Mouse (Mus musculus) 3134 (cell line): ENCODE data around the gene Rdh11.

Source experiments
- DNase-seq: peaks from one replicate; pipeline ENCODE4 v3.0.0-alpha.2; 2011; ENCODE audit warnings: low spot score; ENCODE audit not compliant: insufficient read length; ENCODE audit errors: extremely low read depth

The Rdh11 gene

GRCm38 (mm10) chr12:79140811-79141210 lies 51.3 kb downstream of the Rdh11 start:
- DNase-seq = no peak

DNA sequence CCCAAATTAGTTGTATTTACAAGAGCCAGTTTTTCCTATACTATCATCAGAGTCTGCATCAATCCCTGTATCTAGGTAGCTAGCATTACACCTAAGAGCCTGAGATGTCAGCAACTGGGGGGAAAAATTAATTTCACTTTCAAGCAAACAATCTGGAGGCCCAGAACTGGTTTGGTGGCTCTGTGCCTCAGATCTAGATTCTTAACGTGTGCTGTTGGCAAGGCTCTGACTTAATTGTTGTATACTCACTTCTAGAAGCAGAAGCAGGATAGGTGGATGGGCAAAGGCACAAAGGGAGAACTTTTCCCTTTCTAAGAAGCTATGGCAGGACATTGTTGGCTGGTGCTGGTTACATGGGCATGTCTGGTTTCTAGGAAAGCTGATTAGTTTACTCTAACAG lies 52.7 kb downstream of the Rdh11 start:
- no peak for DNase-seq

- no peak for DNase-seq
Measured at GRCm38 (mm10) chr12:79138999-79139398, 53.1 kb downstream of the Rdh11 start.

- no peak for DNase-seq
Measured at GRCm38 (mm10) chr12:79136949-79137348, 55.1 kb downstream of the Rdh11 start.

- no peak for DNase-seq
Measured at GRCm38 (mm10) chr12:79135105-79135504, 57.0 kb downstream of the Rdh11 start.

DNA sequence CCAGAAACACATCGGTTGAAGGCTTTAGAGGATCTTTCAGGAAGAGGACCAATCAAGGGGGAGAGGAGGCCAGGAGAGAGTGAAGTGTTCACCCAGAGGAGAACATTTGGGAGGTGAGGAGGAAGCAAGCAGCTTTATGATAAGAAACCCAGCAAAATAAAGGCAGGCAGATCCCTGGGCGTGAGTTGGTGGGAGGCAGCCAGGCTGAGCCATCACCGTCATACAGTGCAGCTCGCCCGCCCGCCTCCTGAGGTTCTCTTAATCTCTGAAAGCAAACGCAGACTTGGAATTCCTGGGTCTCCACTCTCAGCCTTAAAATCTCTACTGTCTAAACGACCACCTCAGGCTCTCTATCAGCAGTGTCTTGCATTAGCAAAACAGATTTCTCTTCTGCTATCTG lies 57.4 kb downstream of the Rdh11 start:
- DNase-seq = no peak

DNA sequence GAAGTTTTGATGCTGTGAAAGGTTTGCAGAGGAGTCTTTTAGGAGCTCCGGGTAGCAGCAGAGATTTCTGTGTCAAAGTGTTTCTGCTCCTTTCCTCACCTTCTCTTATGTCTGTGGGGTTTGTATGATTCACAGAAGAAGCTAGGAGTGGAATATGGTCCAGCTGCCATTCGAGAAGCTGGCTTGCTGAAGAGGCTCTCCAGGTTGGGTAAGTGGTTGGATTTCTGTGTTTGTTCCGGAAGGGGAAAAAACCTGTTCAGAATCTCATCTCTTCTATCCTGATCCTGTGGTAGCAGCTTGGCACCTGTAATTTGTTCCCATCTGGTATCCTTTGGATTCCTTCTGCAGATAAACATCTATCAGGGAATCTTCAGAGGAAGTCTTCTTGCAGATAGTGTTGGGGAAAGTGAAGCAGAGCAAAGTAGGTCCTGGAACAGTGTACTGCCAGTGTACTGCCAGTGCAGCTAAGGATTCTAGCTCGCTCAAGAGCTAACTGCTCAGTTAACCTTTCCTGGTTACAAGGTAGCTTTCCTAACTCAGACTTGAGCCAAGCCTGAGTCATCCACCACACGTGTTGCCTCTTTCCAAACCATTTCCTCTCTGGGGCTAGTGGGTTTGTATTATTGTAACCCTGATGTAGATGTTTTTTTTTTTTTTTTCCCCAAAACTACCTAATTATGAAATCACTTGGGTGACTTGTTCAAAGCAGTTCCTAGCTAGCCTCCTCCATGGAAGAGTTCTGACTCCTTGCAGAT lies 60.2 kb downstream of the Rdh11 start:
- peak; percentile 26 for DNase-seq

DNA sequence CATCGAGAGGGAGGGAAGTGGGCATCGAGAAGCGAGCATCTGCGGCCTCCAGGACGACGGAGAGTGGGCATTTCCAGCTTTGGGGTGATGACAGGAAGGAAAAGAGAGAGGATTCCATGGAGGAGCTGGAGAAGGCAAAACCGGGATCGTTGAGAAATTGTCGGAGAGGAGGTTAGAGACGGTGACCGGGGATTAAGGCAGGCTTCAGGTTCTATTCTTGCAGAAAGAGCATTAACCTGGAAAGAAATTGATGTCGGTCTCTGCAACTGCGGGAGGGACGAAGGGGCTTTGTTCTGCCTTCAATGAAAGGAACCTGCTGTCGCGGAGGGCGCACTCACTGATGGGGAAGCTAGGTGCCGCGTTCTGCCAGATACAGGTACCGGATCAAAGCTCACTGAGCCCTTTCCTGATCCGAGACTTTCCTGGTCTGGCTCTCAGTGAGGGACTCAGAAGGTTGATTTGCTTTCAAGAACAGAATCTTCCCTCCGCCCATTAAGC lies 60.9 kb downstream of the Rdh11 start:
- no peak for DNase-seq

DNA sequence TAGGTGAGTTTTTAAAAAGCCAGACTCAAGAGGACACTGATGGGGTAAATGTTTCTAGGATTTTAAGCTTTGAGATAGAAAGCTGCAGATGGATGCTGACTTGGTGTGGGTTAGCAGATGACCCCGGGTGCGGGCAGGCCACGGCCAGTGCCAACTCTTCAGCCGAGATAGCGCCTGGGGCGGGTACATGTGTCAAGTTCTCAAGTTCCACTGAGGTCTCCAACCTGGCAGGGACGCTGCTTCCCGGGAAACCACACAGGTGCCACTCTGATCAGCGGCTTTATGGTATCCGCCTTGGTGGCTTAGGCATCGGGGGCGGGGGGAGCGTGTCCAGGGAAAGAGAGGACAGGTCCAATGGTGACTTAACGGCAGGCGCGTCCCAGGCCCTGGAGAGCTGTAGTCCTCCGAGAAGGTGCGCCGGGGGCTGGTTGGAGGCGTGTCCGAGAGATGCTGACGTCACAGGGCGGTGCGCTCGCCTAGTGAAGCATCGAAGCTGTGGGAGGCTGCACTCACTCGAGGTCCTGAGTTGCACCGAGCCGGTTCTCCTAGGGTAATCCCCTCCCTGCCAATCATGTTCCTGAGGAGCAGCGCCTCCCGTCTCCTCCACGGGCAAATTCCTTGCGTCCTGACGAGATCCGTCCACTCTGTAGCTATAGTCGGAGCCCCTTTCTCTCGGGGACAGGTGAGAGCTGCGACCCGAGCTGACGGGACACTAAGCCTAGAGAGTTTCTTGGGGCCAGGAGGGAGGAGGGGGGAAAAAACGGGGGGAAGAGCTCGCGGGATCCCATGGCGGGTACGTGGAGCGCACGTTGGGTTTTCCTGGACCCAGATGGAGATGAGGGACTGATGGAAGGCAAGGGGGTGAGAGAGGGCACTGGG lies 61.6 kb downstream of the Rdh11 start, which contains the start of gene Arg2:
Gene Arg2 (plus strand): TSS at position 479 of the 879 bp plus-strand sequence.
- DNase-seq = no peak
